Mouse (Mus musculus) liver, postnatal 0 days (tissue): ENCODE results near the gene Noa1. TPM values are rescaled to one million over a fixed set of nuclear protein-coding genes. Genes with fewer than 3 reads are reported as not detected.
A peak's percentile ranks its signal among the peaks of the same experiment; 100 is the strongest.

Experiments used
- ATAC-seq: fragments of 200-750 bp; cut with Nextera tagmentation; 2 replicates; pipeline ENCODE4 v1.8.0; 2017; ENCODE audit warnings: mild to moderate bottlenecking, moderate library complexity
- DNase-seq: peaks from one replicate; pipeline ENCODE4 v3.0.0-alpha.2; 2016
- H3K27ac ChIP-seq: fragments of 300-500 bp; sonication (generic); 2 replicates; pipeline ENCODE4 v1.5.1; 2014; ENCODE audit warnings: antibody characterized with exemption, moderate library complexity, mild to moderate bottlenecking, low read depth
- H3K27me3 ChIP-seq: fragments of 300-500 bp; sonication (generic); 2 replicates; pipeline ENCODE4 v1.6.1; 2014; ENCODE audit warnings: low read length, control low read depth, mixed read lengths; ENCODE audit not compliant: insufficient read depth
- H3K36me3 ChIP-seq: fragments of 300-500 bp; sonication (generic); replicated peaks from 2 replicates; pipeline ENCODE4 v1.6.1; 2014; ENCODE audit warnings: mild to moderate bottlenecking, control low read depth, low read length, moderate library complexity, mixed read lengths; ENCODE audit not compliant: insufficient read depth
- H3K4me1 ChIP-seq: fragments of 300-500 bp; sonication (generic); 2 replicates; pipeline ENCODE4 v1.6.1; 2014; ENCODE audit warnings: antibody characterized with exemption, mild to moderate bottlenecking, control low read depth; ENCODE audit not compliant: insufficient read depth
- H3K4me2 ChIP-seq: fragments of 300-500 bp; sonication (generic); 2 replicates; pipeline ENCODE4 v1.6.1; 2014; ENCODE audit warnings: low read depth, mild to moderate bottlenecking, low read length, moderate library complexity, mixed read lengths
- H3K4me3 ChIP-seq: fragments of 300-500 bp; sonication (generic); 2 replicates; pipeline ENCODE4 v1.5.1; 2014; ENCODE audit warnings: low read depth, low read length
- H3K9ac ChIP-seq: fragments of 300-500 bp; sonication (generic); replicated peaks from 2 replicates; pipeline ENCODE4 v1.6.1; 2014; ENCODE audit warnings: mild to moderate bottlenecking, moderate library complexity
- H3K9me3 ChIP-seq: fragments of 300-500 bp; sonication (generic); 2 replicates; pipeline ENCODE4 v1.6.1; 2016; ENCODE audit warnings: mild to moderate bottlenecking, control low read depth, low read length, mixed read lengths
- CTCF ChIP-seq: sonication (generic); IDR thresholded peaks from 2 replicates; pipeline ENCODE4 v1.5.1; 2016; ENCODE audit warnings: antibody characterized with exemption, low read depth
- EP300 ChIP-seq: IDR thresholded peaks from 2 replicates; pipeline ENCODE4 v1.6.1; 2016; ENCODE audit warnings: antibody characterized with exemption, low read depth, mild to moderate bottlenecking
- WGBS: fragments of 180-500 bp; shearing (Covaris S2); extraction: QIAGEN DNeasy Blood & Tissue Kit; methylation state at CpG from one replicate; pipeline ENCODE4 v1.1.7; 2014; ENCODE audit not compliant: insufficient replicate concordance; 5-methylcytosine and 5-hydroxymethylcytosine counted together
- polyA plus RNA-seq: library from polyadenylated mRNA; unstranded; fragments of >200 nt; fragmentation: Nextera tagmentation; extraction: Ambion mirVana; gene quantifications from 2 replicates; pipeline ENCODE4 v1.2.1, GENCODE M21; 2015

Gene Noa1
- polyA plus RNA-seq, 1 experiment from 2014 or later: 10.5 TPM

DNA sequence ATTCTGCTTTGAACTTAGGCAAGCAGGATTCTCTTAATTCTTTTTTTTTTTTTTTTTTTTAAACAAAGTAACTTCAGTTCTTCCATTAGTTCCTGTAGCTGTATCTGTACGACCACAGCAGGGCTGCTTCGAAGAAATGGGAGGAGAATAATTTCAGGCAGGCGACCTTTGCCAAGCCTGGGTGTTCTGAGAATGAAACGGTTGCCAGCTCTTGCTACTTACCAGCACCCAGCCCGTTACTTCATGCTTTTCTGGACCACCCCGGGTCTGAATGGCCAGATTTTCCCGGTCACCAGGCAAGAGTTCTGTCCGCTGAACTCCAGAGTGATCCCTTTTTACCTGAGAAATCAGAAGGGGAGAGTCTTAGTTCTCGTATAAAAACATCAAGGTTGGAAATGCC is 41.8 kb upstream of the Noa1 start:
- Histone ChIP-seq H3K27ac (no peak overlapping the region), H3K27me3 (no peaks in the 10 kb centered on the region), H3K4me2 (no peak overlapping the region), H3K9me3 (no peaks in the 10 kb centered on the region), H3K36me3 (peaks cover 21% of the 10 kb centered on the region), H3K4me1 (0 out of 2 replicates have a peak, but pooled peaks cover 2% of the 10 kb centered on the region), H3K9ac (no peak overlapping the region), H3K4me3 (no peak overlapping the region)
- WGBS: 84% methylated on average over 9 of the region's 9 CpGs
- ATAC-seq: no peak
- DNase-seq: no peak
- no peak for TF ChIP-seq EP300
- no peak for TF ChIP-seq CTCF

GRCm38 (mm10) chr5:77349971-77350658 is 40.2 kb upstream of the Noa1 start:
- no peak for TF ChIP-seq EP300
- 0 out of 2 replicates have a peak, but pooled peaks have one; percentile 11 for TF ChIP-seq CTCF
- 88% methylated on average over 15 of the region's 15 CpGs for whole genome bisulfite sequencing
- Histone ChIP-seq H3K9me3 (no peaks in the 10 kb centered on the region), H3K27me3 (no peaks in the 10 kb centered on the region), H3K4me1 (0 out of 2 replicates have a peak, but pooled peaks cover 2% of the 10 kb centered on the region), H3K9ac (no peak overlapping the region), H3K4me3 (no peak overlapping the region), H3K27ac (no peak overlapping the region), H3K36me3 (peaks cover 33% of the 10 kb centered on the region), H3K4me2 (no peak overlapping the region)
- DNase-seq (no peak), ATAC-seq (no peak)

GRCm38 (mm10) chr5:77348901-77349300 is 39.0 kb upstream of the Noa1 start:
- H3K4me2 ChIP-seq: no peak overlapping the region
- no peaks in the 10 kb centered on the region for H3K27me3 ChIP-seq
- 94% methylated on average over 8 of the region's 8 CpGs for WGBS
- no peak overlapping the region for H3K4me3 ChIP-seq
- no peaks in the 10 kb centered on the region for H3K9me3 ChIP-seq
- no peak for TF ChIP-seq CTCF
- TF ChIP-seq EP300: no peak
- no peak overlapping the region for H3K27ac ChIP-seq
- DNase-seq (no peak), ATAC-seq (no peak)
- H3K9ac ChIP-seq: no peak overlapping the region
- H3K36me3 ChIP-seq: peaks cover 43% of the 10 kb centered on the region
- H3K4me1 ChIP-seq: no peaks in the 10 kb centered on the region

DNA sequence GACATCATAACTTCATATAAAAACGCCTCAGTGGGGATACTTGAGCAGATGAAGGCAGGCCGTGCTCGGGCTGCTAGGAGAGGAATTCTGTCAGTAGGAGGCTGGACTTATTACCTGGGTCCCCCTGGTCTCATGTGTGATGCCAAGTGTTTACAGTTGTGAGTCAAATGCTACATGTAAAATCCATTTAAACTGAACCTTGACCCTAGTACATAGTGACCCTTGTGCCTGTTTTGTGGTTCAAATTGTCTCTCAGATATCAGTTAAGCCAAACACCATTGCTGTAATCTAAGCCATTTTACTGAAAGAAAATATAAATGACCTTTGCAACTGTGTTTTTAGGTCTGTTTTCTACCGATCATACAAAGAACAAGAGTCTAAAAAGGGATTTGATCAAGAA is 30.1 kb upstream of the Noa1 start:
- H3K9ac ChIP-seq: no peak overlapping the region
- no peaks in the 10 kb centered on the region for H3K4me1 ChIP-seq
- 82% methylated on average over 4 of the region's 4 CpGs for WGBS
- ATAC-seq: peak; percentile 97
- H3K4me3 ChIP-seq: no peak overlapping the region
- no peaks in the 10 kb centered on the region for H3K9me3 ChIP-seq
- no peak for TF ChIP-seq EP300
- TF ChIP-seq CTCF: no peak
- H3K36me3 ChIP-seq: peaks cover 78% of the 10 kb centered on the region
- H3K27ac ChIP-seq: peak overlapping the region; percentile 64
- no peaks in the 10 kb centered on the region for H3K27me3 ChIP-seq
- no peak overlapping the region for H3K4me2 ChIP-seq
- DNase-seq: no peak

DNA sequence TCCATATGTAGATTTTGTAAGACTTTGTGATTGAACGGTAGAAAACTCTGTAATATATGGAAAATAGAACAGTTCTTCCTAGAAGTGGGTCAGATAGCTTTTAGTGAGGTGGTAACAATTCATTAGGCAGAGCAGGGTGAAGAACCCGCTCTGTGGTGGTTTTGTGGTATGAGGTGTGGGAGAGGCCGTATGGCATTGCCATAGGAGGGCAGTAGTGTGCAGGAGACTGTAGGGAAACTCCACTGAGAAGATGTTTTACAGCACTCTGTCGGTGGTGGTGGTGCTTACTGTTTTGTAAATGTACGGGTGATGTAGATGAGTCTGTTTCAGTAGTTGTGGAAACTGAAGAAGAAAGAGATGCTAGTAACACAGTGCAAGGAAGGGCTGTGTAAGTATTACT is 20.3 kb upstream of the Noa1 start:
- H3K4me3 ChIP-seq: no peak overlapping the region
- peak; percentile 29 for TF ChIP-seq CTCF
- no peak for TF ChIP-seq EP300
- no peak overlapping the region for H3K27ac ChIP-seq
- no peaks in the 10 kb centered on the region for H3K27me3 ChIP-seq
- H3K9ac ChIP-seq: no peak overlapping the region
- H3K4me1 ChIP-seq: no peaks in the 10 kb centered on the region
- no peaks in the 10 kb centered on the region for H3K9me3 ChIP-seq
- WGBS: 70% methylated on average over 5 of the region's 5 CpGs
- no peak for DNase-seq
- H3K4me2 ChIP-seq: no peak overlapping the region
- H3K36me3 ChIP-seq: peaks cover 79% of the 10 kb centered on the region
- ATAC-seq: no peak

DNA sequence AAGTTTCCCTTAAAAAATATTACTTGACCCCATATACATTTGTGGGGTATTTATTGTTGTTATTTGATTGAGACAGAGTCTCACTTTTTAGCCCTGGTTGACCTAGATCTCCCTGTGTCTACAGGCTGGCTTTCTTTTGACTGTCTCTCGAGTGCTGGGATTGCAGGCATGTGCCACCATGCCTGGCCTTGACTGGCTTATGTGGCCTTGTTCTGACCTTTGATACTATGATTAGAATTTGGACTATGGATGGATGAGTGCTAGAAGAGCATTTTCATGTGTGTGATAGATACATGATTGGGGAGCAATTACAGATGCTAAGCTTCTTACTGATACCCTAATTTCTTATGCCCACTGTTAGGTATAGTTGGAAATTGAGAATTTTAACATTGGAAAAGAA is 15.1 kb upstream of the Noa1 start:
- TF ChIP-seq CTCF: no peak
- no peak for TF ChIP-seq EP300
- no peak overlapping the region for H3K4me2 ChIP-seq
- H3K4me3 ChIP-seq: no peak overlapping the region
- no peaks in the 10 kb centered on the region for H3K27me3 ChIP-seq
- no peaks in the 10 kb centered on the region for H3K4me1 ChIP-seq
- peaks cover 82% of the 10 kb centered on the region for H3K36me3 ChIP-seq
- no peaks in the 10 kb centered on the region for H3K9me3 ChIP-seq
- H3K27ac ChIP-seq: no peak overlapping the region
- ATAC-seq (no peak), DNase-seq (no peak)
- H3K9ac ChIP-seq: no peak overlapping the region
- 76% methylated on average over 1 of the region's 1 CpGs for WGBS
